Mouse (Mus musculus) hematopoietic stem cell, adult 5-6 weeks (primary cell): ENCODE data around the gene Zfp865. TPM values are rescaled to one million over a fixed set of nuclear protein-coding genes. Genes with fewer than 3 reads are reported as not detected.

Experiments used
- ATAC-seq, 2 experiments: fragments of 125-278 bp in 1 of 2; replicated peaks in 1 of 2; 2 replicates each; pipeline ENCODE4 v1.8.0; 2016 to 2017; ENCODE audit warnings: inconsistent platforms in 2 of 2, mild to moderate bottlenecking in 2 of 2, moderate number of reproducible peaks in 2 of 2, low read depth in 1 of 2, moderate TSS enrichment in 1 of 2; ENCODE audit not compliant: low FRiP score in 2 of 2, poor library complexity in 2 of 2, severe bottlenecking in 2 of 2, insufficient read depth in 1 of 2, low TSS enrichment in 1 of 2
- total RNA-seq: library from RNA; stranded (forward); fragments of 172-1452, 232-1000 nt; gene quantifications from 2 replicates; pipeline ENCODE4 v1.2.3, GENCODE M21; 2017

Gene Zfp865
- total RNA-seq, 1 experiment from 2014 or later: 13.9 TPM

DNA sequence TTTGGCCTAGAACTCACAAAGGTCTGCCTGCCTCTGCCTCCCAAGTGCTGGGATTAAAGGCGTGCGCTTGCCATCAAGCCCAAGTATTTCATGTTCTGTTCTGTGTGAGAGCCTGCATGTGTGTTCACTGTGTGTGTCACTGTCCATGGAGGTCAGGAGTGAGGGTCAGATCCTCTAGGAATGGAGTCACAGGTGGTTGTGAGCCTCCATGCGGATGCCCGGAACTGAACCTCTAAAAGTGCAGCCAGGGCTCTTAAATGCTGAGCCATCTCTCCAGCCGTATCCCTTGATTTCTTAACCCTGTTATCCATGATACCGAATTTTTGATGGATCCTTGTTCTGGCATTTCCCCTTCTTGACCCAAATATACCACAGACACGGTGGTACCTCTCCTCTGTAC lies 16.9 kb downstream of the Zfp865 start:
- no peak for ATAC-seq

DNA sequence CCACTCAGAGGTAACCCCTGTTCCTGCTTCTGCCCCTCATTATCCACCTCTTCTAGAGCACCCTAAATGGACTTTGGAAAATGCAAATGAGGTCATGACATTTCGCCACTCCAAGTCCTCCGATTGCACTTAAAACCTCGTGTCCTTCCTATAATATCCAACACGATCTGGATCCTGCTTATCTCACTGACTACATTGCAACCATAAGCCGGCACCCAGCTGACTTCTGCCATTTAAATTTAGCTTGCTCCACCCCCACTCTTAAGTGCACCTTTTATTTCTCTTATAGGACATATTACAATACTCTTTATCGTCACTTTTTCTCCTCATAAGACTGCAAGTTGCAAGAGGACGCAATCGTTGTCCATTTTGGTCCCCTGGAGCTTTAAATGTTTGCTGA lies 17.3 kb downstream of the Zfp865 start:
- no peak for ATAC-seq

DNA sequence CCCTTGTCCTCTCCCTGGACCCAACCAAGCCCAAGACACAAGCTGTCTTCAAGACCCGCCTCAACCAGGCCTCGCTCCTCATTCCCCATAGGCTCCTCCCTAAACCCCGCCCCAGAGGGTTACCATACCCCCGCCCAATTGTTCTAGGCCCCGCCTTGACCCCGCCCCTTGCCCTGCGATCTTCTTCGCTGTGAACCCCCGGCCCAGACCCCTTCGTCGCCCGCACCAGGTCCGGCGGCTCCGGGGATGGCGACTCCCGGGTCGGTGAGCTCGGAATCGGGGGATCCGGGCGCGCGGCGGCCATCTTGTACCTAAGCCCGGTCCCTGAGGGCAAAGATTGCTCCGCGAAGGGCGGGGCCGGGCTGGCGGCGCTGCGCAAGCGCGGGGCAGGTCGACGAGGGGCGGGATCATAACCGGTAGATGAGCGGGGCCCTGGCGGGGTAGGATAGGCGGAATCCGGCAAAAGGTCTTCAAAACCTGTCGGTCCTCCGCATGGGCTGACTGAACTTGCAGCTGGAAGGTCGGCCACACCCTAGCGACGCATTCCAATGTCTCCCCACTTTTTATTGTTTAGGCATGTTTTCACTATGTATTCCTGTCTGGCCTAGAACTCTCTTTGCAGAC lies 18.0 kb downstream of the Zfp865 start, which contains the start of gene Zfp784:
Zfp784 (minus strand) TSS at position 338 of the 624 bp plus-strand sequence.
- ATAC-seq: peak; percentile 91 to 97

- no peak for ATAC-seq
Measured at GRCm38 (mm10) chr7:5038940-5039339, 18.8 kb downstream of the Zfp865 start.

DNA sequence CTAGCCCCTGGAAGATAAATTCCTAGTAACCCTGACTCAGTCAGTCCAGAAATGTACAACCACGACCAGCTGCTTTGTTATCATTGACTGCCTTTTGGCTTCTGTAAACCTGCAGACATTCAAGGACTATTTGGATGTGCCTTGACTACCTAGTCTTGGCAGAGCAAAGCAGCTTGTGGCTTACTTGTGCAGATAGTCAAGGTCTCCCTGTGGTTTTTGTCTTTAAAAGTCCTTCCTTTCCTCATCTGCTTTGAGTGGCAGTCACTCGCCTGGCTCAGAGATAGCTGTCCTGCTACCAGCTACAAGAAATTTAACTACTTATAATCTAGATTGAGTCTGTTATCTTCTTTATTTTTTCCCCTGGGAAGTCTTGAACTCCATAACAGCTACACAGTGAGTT lies 24.8 kb downstream of the Zfp865 start:
- no peak for ATAC-seq

- no peak for ATAC-seq
Measured at GRCm38 (mm10) chr7:5046112-5046511, 25.9 kb downstream of the Zfp865 start.

GRCm38 (mm10) chr7:5047313-5047712 lies 27.1 kb downstream of the Zfp865 start:
- ATAC-seq: peak; percentile 20 to 24; a peak in 1 of 4 replicates

DNA sequence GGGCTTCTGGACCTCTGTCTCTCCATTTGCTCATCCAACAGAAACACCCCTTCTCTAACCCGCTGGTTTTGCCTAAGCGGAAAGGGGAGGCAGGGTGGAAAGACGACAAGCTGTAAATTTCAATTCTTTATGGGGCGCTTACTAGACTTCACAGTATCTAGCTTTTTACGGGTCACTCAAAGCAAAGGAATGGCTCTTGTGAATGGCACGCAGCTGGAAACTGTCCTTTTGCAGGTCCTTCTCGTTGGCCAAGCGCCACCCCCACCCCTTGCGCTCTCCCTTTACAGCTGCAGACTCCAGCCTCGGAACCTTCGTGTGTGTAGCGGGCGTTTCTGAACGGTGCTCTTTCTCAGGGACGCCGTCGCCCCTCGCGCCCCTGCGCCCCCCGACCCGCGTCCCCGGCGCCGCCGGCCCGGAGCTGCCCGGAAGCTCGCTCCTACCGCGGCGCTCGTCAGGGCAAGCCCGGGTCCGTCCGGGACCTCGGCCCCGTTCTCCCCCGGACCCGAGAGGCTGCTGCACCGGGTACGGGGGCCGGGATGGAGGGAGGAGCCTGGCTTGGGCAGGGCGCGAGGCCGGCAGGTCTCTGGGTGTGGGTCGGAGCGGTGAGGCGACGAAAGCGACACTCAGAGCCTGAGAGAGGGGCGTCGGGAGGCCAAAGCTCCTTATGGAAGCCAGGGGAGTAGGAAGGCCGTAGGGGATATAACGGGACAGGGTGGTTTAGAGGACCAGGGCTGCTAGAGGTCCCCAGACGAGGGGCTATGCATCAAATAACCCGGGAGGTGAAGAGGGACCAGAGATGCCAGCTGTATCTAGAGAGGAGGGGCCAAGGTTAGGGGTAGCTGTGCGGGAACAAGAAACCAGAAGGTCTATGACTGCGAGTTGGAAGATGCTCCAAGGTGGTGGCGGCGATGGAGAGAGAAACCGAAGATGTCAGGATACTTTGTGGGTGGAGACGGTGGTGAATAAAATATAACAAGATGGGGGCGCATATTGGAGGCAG lies 31.3 kb downstream of the Zfp865 start, which contains the start of gene Zfp580:
Zfp580 (plus strand) TSS at position 346 of the 1,000 bp plus-strand sequence.
- peak; percentile 48 to 52; a peak in 3 of 4 replicates for ATAC-seq

DNA sequence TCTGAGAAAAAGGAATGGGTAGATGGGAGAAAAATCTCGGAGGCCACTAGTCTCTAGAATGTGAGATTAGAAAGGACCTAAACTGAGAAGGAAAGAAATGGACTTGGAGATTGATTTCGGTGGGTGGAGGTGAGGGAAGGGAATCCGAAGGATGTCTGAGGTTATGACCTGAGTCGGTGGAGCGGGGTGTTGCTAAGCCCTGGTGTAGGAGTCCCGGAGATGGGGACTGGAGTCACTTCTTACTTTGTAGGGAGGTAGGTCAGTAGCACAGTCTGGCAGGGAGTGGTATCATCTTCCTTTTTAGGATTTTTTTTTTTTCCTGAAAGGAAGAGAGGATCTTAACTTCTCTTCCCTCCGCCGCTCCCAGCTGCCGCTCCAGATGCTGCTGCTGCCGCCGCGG lies 32.3 kb downstream of the Zfp865 start:
- no peak for ATAC-seq

- ATAC-seq: no peak
Measured at GRCm38 (mm10) chr7:5052931-5053343, 32.8 kb downstream of the Zfp865 start.

DNA sequence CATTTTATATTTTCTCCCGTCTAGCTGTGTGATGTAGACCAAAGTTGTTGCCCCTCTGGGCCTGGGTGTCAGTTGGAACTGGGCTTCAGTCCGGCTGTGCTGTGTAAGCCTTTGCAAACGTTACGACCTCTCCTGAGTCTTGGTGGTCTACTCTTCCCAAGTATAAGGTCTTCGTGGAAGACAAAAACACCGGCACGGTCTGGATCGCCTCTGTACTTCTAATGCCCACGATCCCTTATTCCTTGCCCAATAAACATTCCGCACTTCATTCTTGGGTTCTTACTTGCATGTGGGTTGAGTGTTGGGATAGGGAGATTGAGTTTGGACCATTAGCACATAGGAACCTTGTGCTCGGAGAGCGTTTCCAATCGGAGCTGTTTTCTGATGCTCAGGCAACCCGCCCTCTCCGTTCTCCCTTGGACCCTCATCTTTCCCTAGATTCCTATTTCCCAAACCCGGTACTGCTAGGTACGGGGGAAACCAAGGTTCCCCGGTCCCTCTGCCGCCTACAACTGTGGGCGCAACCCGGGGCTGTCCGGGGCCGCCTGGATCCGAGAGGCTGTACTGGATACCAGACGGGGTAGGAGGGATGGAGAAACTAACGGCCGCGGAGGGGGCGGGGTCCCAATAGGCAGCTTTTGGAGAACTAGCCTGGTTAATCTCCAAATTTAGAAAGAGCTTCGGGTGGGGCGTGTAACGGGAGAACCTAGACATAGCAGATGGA lies 33.4 kb downstream of the Zfp865 start:
- no peak for ATAC-seq

DNA sequence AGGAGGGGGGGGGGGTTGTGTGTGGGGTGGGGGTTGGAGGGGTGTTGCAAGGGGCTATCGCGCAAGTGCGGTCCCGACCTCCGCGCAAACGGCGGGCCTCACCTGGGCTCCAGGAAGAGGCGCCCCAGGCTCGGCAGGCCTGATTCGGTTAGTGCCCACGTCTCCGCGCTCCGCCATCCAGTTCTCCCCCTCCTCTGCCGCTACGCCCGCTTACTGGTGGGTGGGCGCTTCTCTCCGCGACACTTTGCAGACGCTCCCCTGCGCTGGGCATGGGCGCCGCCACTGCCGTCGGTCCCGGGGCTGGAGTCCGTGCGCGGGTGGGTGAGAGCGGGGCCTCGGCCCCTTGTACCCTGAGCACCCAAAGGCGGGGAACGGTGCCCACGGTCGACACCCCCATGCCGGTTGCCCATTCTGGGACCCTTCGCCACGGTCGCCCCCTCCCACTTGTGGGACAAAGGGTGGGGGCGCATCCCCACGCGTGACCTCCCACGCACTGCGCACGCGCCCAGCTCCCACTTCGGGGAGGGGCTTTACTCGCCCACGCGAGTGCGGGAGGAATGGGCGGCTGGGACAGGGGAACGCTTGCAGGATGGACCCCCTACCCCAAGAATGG lies 36.6 kb downstream of the Zfp865 start:
- no peak for ATAC-seq

DNA sequence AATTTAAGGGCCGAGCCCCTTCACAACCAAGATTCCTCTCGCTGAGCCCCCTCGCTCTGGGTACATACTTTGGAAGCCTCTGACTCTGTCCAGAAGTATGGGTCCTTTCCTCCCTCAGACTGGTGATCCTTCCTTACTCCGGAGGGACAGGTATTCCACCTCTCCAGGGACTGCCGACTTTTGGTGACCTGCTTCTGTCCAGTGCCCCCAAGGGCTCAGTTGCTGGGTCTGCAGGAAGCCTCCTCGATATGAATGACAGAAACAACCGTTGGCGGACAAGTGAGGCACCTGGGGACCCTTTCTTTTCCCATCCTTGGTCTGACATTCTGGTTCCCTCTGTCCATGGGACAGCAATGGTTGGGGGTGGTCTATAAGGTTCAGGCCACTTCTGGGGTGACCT lies 37.2 kb downstream of the Zfp865 start:
- no peak for ATAC-seq

GRCm38 (mm10) chr7:5057804-5058203 lies 37.6 kb downstream of the Zfp865 start:
- ATAC-seq: peak; percentile 6 to 10; a peak in 2 of 4 replicates

GRCm38 (mm10) chr7:5058631-5059030 lies 38.5 kb downstream of the Zfp865 start:
- no peak for ATAC-seq

GRCm38 (mm10) chr7:5059421-5059820 lies 39.2 kb downstream of the Zfp865 start:
- no peak for ATAC-seq

DNA sequence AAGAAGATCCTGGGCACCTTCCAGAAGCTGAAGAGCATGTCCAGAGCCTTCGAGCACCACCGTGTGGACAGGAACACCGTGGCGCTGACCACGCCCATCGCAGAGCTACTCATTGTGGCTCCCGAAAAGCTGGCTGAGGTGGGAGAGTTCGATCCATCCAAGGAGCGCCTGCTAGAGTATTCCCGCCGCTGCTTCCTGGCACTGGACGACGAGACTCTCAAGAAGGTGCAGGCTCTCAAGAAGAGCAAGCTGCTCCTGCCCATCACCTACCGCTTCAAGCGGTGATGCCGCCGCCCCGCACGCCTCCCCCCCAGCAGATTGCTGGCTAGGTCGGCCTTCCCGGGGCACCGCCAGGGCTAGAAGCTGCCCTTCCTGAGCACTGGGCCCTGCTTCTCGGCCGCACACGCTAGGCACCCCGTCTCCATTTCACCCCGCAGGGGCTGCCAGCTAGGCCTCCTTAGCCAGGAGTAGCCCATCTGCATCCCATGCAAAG lies 40.1 kb downstream of the Zfp865 start:
- peak in 1 of 2 experiments; percentile 21; a peak in 1 of 4 replicates for ATAC-seq
